Mouse (Mus musculus) neutrophil, adult 59 days (primary cell): ENCODE measurements around the gene Acot13. TPM values are rescaled to one million over a fixed set of nuclear protein-coding genes. Genes with fewer than 3 reads are reported as not detected.

Experiments used
- total RNA-seq, 2 experiments: library from RNA; stranded (reverse); gene quantifications; 1 replicate in 1 of 2; 2 replicates in 1 of 2; pipeline ENCODE4 v1.2.4; 2023

Acot13 gene
- 10 to 100 TPM in 1 of 2 experiments, 1 to 10 TPM in 1; 8.2 to 10.7 TPM for total RNA-seq

GRCm38 (mm10) chr13:24831353-24832130, at the start of gene Acot13, which contains the start of gene Tdp2:
TSS of gene Acot13 (minus strand) at chr13:24831540.
TSS of gene Tdp2 (plus strand) at chr13:24831679.

GRCm38 (mm10) chr13:24844983-24845955, 13.9 kb upstream of the Acot13 start, which contains the start of gene D130043K22Rik:
TSS of gene D130043K22Rik (plus strand) at chr13:24845135.

GRCm38 (mm10) chr13:24801308-24801921, 29.9 kb downstream of the Acot13 start, which contains the start of gene BC005537:
TSS of gene BC005537 (plus strand) at chr13:24801657.

Other genes with a start within 250 kb of the Acot13 start
- 100 to 1,000 TPM; 312 to 329 TPM for gene Ripor2, start 249.4 kb downstream of the Acot13 start, total RNA-seq
- gene Armh2, start 90.3 kb downstream of the Acot13 start, total RNA-seq, result not detected
- gene Gmnn, start 69.6 kb downstream of the Acot13 start, total RNA-seq, result 10 to 100 TPM; 37.7 to 38.8 TPM
- 100 to 1,000 TPM; 150 to 167 TPM for gene BC005537, start 29.9 kb downstream of the Acot13 start, total RNA-seq
- gene Tdp2, start 139 bp upstream of the Acot13 start, total RNA-seq, result 10 to 100 TPM; 18.9 to 24.8 TPM
- gene D130043K22Rik, start 13.6 kb upstream of the Acot13 start, total RNA-seq, result not detected
- 1 to 10 TPM in 1 of 2 experiments, under 1 TPM in 1; 0.82 to 1.1 TPM for gene Aldh5a1, start 106.1 kb upstream of the Acot13 start, total RNA-seq
- gene Gpld1, start 111.6 kb upstream of the Acot13 start, total RNA-seq, result 1 to 10 TPM in 1 of 2 experiments, under 1 TPM in 1; 0.67 to 1.1 TPM
- gene Mrs2, start 188.8 kb upstream of the Acot13 start, total RNA-seq, result 10 to 100 TPM; 24.9 to 25.9 TPM
- not detected for gene Dcdc2a, start 224.5 kb upstream of the Acot13 start, total RNA-seq